Mouse (Mus musculus): ENCODE measurements around the gene Parp12.

Parp12 gene

GRCm38 (mm10) chr6:39117584-39118455, at the start of gene Parp12:
Gene Parp12, minus strand, starts transcription at chr6:39118349.
- DNase-seq (ENCODE audit: low read depth): peak; percentile 8

- DNase-seq (ENCODE audit: low read depth): no peak
Observed at GRCm38 (mm10) chr6:39164891-39165290, 46.7 kb upstream of the Parp12 start.

GRCm38 (mm10) chr6:39161975-39162374, 43.8 kb upstream of the Parp12 start:
- DNase-seq (ENCODE audit: low read depth): no peak

- DNase-seq (ENCODE audit: low read depth): no peak
Observed at GRCm38 (mm10) chr6:39146041-39146440, 27.9 kb upstream of the Parp12 start.

GRCm38 (mm10) chr6:39132556-39132955, 14.4 kb upstream of the Parp12 start:
- no peak for DNase-seq (ENCODE audit: low read depth)

GRCm38 (mm10) chr6:39131480-39131879, 13.3 kb upstream of the Parp12 start:
- no peak for DNase-seq (ENCODE audit: low read depth)

- DNase-seq (ENCODE audit: low read depth): no peak
Observed at GRCm38 (mm10) chr6:39124719-39125118, 6.6 kb upstream of the Parp12 start.

GRCm38 (mm10) chr6:39120685-39121084, 2.5 kb upstream of the Parp12 start:
- no peak for DNase-seq (ENCODE audit: low read depth)

GRCm38 (mm10) chr6:39118456-39118881, 320 bp upstream of the Parp12 start:
- DNase-seq (ENCODE audit: low read depth): peak; percentile 8

GRCm38 (mm10) chr6:39115438-39115837, 2.7 kb downstream of the Parp12 start:
- no peak for DNase-seq (ENCODE audit: low read depth)

GRCm38 (mm10) chr6:39113141-39113540, 5.0 kb downstream of the Parp12 start:
- DNase-seq (ENCODE audit: low read depth): no peak

- no peak for DNase-seq (ENCODE audit: low read depth)
Observed at GRCm38 (mm10) chr6:39112701-39113100, 5.4 kb downstream of the Parp12 start.

GRCm38 (mm10) chr6:39106812-39107211, 11.3 kb downstream of the Parp12 start:
- DNase-seq (ENCODE audit: low read depth): no peak

GRCm38 (mm10) chr6:39104631-39105030, 13.5 kb downstream of the Parp12 start:
- no peak for DNase-seq (ENCODE audit: low read depth)

- DNase-seq (ENCODE audit: low read depth): no peak
Observed at GRCm38 (mm10) chr6:39076498-39076897, 41.7 kb downstream of the Parp12 start.

- no peak for DNase-seq (ENCODE audit: low read depth)
Observed at GRCm38 (mm10) chr6:39074186-39074585, 44.0 kb downstream of the Parp12 start.

- DNase-seq (ENCODE audit: low read depth): no peak
Observed at GRCm38 (mm10) chr6:39072664-39073063, 45.5 kb downstream of the Parp12 start.

- DNase-seq (ENCODE audit: low read depth): peak; percentile 26
Observed at GRCm38 (mm10) chr6:39066935-39067578, 51.1 kb downstream of the Parp12 start.

GRCm38 (mm10) chr6:39063541-39063940, 54.6 kb downstream of the Parp12 start:
- no peak for DNase-seq (ENCODE audit: low read depth)

GRCm38 (mm10) chr6:39061180-39061579, 57.0 kb downstream of the Parp12 start:
- no peak for DNase-seq (ENCODE audit: low read depth)

- DNase-seq (ENCODE audit: low read depth): no peak
Observed at GRCm38 (mm10) chr6:39059547-39060497, 58.3 kb downstream of the Parp12 start.

GRCm38 (mm10) chr6:39058936-39059335, 59.2 kb downstream of the Parp12 start:
- DNase-seq (ENCODE audit: low read depth): no peak

Data from fibroblast of lung, adult 2 months (primary cell).